Mouse (Mus musculus) midbrain, embryonic 14.5 days (tissue): ENCODE measurements around the gene Cass4. TPM values are rescaled to one million over a fixed set of nuclear protein-coding genes. Genes with fewer than 3 reads are reported as not detected.

Experiments used
- ATAC-seq: fragments of 200-750 bp; cut with Nextera tagmentation; 2 replicates; pipeline ENCODE4 v1.8.0; 2017; ENCODE audit warnings: moderate number of reproducible peaks, moderate library complexity; ENCODE audit not compliant: low FRiP score, low TSS enrichment
- DNase-seq: peaks from one replicate; pipeline ENCODE4 v3.0.0-alpha.2; 2015
- H3K27ac ChIP-seq: fragments of 300-500 bp; sonication (generic); replicated peaks from 2 replicates; pipeline ENCODE4 v1.5.1; 2014; ENCODE audit warnings: mild to moderate bottlenecking, low read depth, low read length, moderate library complexity
- H3K27me3 ChIP-seq: fragments of 300-500 bp; sonication (generic); 2 replicates; pipeline ENCODE4 v1.6.1; 2014; ENCODE audit warnings: low read length, control low read depth, mixed read lengths; ENCODE audit not compliant: control insufficient read depth, insufficient read depth
- H3K36me3 ChIP-seq: fragments of 300-500 bp; sonication (generic); 2 replicates; pipeline ENCODE4 v1.6.1; 2014; ENCODE audit warnings: low read length, control low read depth; ENCODE audit not compliant: control insufficient read depth, insufficient read depth
- H3K4me1 ChIP-seq: fragments of 300-500 bp; sonication (generic); 2 replicates; pipeline ENCODE4 v1.6.1; 2014; ENCODE audit warnings: mild to moderate bottlenecking, antibody characterized with exemption, low read length, control low read depth; ENCODE audit not compliant: control insufficient read depth, insufficient read depth
- H3K4me2 ChIP-seq: fragments of 300-500 bp; sonication (generic); 2 replicates; pipeline ENCODE4 v1.6.1; 2014; ENCODE audit warnings: mild to moderate bottlenecking, low read length, moderate library complexity
- H3K4me3 ChIP-seq: fragments of 300-500 bp; sonication (generic); replicated peaks from 2 replicates; pipeline ENCODE4 v1.5.1; 2014; ENCODE audit warnings: low read depth, low read length
- H3K9ac ChIP-seq: fragments of 300-500 bp; sonication (generic); replicated peaks from 2 replicates; pipeline ENCODE4 v1.6.1; 2014; ENCODE audit warnings: mild to moderate bottlenecking, low read length, moderate library complexity
- H3K9me3 ChIP-seq: fragments of 300-500 bp; sonication (generic); 2 replicates; pipeline ENCODE4 v1.6.1; 2016; ENCODE audit warnings: low read length, control low read depth, mixed read lengths; ENCODE audit not compliant: control insufficient read depth
- WGBS: fragments of 180-500 bp; shearing (Covaris S2); extraction: QIAGEN DNeasy Blood & Tissue Kit; methylation state at CpG from one replicate; pipeline ENCODE4 v1.1.7; 2014; 5-methylcytosine and 5-hydroxymethylcytosine counted together
- polyA plus RNA-seq: library from polyadenylated mRNA; unstranded; fragments of >200 nt; fragmentation: Nextera tagmentation; extraction: Ambion mirVana; gene quantifications from 2 replicates; pipeline ENCODE4 v1.2.1, GENCODE M21; 2014

Cass4 gene
- polyA plus RNA-seq, 1 experiment from 2014 or later, result 0.28 TPM

DNA sequence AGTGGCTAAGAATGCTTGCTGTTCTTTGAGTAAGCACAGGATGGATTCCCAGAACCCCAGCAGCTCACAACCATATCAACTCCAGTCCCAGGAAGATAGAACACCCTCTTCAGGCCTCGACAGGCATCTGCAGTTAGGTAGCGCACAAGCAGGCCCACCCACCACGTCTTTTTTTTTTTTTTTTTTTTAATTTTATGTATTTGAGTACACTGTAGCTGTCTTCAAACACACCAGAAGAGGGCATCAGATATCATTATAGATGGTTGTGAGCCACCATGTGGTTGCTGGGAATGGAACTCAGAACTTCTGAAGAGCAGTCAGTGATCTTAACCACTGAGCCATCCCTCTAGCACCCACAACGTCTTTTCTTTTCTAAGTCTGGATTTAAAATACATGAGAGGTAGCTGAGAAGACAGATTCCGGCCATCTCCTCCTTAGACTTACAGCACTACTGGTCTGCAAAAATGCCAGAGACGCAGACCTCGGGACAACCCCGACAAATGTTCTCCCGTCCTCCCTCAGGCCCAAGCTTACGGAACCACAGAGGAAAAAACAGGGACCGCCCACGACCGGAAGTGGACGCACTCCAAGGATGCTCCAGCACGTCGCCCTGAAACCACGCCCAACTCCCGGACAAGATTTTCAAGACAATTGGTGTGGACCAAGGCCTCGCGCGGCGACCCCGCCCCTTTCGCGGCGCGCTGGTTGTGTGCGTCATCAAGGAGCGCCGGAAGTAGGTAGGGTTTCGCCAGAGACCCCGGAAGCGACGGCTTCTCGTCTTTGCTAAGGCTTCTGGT lies 46.4 kb downstream of the Cass4 start, which contains the start of gene Rtf2:
TSS of gene Rtf2 (plus strand) at position 714 of the 797 bp plus-strand sequence.
- Histone ChIP-seq H3K4me1 (peaks cover 19% of the 10 kb centered on the region), H3K27me3 (no peaks in the 10 kb centered on the region), H3K9ac (peak within 1 kb of the TSS; percentile 65), H3K9me3 (no peaks in the 10 kb centered on the region), H3K36me3 (peaks cover 5% of the 10 kb centered on the region), H3K27ac (peak within 1 kb of the TSS; percentile 75), H3K4me3 (peak within 1 kb of the TSS; percentile 73), H3K4me2 (peak within 1 kb of the TSS; percentile 90)
- DNase-seq, result peak; percentile 99
- ATAC-seq, result peak; percentile 98
- 2% methylated on average over 35 of the region's 35 CpGs for WGBS

DNA sequence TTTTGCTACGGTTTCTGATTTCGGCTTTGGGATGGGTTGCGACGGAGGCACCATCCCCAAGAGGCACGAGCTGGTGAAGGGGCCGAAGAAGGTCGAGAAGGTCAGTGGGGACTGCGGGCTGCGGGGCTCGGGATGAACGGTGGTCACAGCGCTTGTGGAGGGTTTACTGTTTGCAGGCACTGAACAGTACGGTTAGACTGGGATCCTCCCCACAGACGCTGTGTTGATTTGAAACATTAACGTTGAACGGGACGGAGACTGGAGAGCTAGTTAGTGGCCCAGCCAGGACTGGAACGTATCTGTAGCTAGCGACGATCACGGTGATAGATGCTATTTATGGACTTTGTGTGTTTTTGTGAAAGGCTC lies 47.0 kb downstream of the Cass4 start:
- peaks cover 11% of the 10 kb centered on the region for H3K36me3 ChIP-seq
- H3K4me1 ChIP-seq, result peaks cover 19% of the 10 kb centered on the region
- H3K27me3 ChIP-seq, result no peaks in the 10 kb centered on the region
- H3K9me3 ChIP-seq, result no peaks in the 10 kb centered on the region
- peak overlapping the region; percentile 65 for H3K9ac ChIP-seq
- peak; percentile 68 for ATAC-seq
- 0 out of 2 replicates have a peak overlapping the region, but pooled peaks have one; percentile 20 for H3K27ac ChIP-seq
- peak overlapping the region; percentile 73 for H3K4me3 ChIP-seq
- peak overlapping the region; percentile 90 for H3K4me2 ChIP-seq
- under 1% methylated on average over 21 of the region's 21 CpGs for WGBS
- no peak for DNase-seq

DNA sequence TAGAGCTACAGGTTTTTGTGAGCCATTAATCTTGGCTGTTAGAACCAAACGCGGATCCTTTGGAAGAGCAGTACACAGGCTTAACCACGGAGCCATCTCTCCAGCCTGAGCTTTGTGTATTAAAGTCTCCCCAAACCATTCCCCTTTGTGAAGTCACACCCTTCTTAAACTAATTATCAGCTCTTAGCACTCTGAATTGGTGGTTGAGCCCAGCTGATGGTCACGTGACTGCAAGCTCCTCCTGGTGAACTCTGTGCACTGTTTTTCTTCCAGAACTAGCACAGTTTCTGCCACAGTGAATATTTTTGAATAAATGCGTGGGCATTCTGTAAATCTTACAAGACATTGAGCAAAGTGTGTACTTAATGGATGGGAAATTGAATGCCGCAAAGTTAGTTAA lies 47.6 kb downstream of the Cass4 start:
- no peak for DNase-seq

DNA sequence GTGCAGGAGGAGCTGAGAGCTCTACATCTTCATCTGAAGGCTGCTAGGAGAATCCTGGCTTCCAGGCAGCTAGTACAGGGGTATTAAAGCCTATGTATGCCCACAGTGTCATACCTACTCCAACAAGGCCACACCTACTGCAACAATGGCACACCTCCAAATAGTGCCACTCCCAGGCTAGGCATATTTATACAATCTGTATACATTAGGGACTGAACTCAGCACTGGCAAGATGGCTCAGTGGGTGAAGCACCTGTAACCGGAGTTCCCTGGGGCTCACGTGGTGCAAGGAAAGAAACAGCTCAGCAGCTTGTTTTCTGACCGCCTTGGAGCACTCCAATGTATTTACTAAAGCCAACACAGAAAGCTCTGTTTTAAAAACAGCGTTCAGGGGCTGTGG lies 52.0 kb downstream of the Cass4 start:
- ATAC-seq, result no peak
- Histone ChIP-seq H3K4me1 (peaks cover 15% of the 10 kb centered on the region), H3K27ac (no peak overlapping the region), H3K4me3 (no peak overlapping the region), H3K27me3 (no peaks in the 10 kb centered on the region), H3K9ac (no peak overlapping the region), H3K4me2 (no peak overlapping the region), H3K9me3 (no peaks in the 10 kb centered on the region), H3K36me3 (peaks cover 61% of the 10 kb centered on the region)
- 96% methylated on average over 4 of the region's 4 CpGs for WGBS
- no peak for DNase-seq

More for the DNA sequence above, 47.6 kb downstream of the Cass4 start:
- H3K9ac ChIP-seq, result peak overlapping the region; percentile 65
- no peaks in the 10 kb centered on the region for H3K9me3 ChIP-seq
- H3K4me2 ChIP-seq, result peak overlapping the region; percentile 90
- 33% methylated on average over 6 of the region's 6 CpGs for WGBS
- H3K4me3 ChIP-seq, result peak overlapping the region; percentile 73
- no peak overlapping the region for H3K27ac ChIP-seq
- no peak for ATAC-seq
- peaks cover 19% of the 10 kb centered on the region for H3K4me1 ChIP-seq
- no peaks in the 10 kb centered on the region for H3K27me3 ChIP-seq
- peaks cover 16% of the 10 kb centered on the region for H3K36me3 ChIP-seq

DNA sequence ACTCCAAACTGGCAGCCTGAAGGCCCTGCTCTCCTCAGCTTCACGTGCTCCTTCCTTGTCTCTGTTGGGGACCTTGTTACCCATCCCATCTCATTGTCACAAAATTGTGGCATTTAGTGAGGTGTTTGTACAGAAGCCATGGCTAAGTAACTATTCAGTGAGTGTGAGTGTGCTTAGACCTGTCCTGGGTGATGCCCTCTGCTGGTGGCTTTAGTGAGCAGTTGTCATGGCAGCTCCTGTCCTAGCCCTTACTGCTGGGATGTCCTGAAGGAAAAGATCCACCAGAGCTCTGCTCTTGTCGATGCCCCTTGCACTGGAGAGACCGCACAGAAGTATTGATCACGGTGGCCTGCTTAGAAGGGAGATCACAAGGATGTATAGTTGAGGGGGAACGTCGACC lies 53.7 kb downstream of the Cass4 start:
- Histone ChIP-seq H3K27me3 (no peaks in the 10 kb centered on the region), H3K4me1 (no peaks in the 10 kb centered on the region), H3K9me3 (no peaks in the 10 kb centered on the region), H3K4me2 (no peak overlapping the region), H3K36me3 (peaks cover 76% of the 10 kb centered on the region), H3K4me3 (no peak overlapping the region), H3K27ac (no peak overlapping the region), H3K9ac (no peak overlapping the region)
- 92% methylated on average over 6 of the region's 6 CpGs for WGBS
- peak; percentile 45 for DNase-seq
- no peak for ATAC-seq

DNA sequence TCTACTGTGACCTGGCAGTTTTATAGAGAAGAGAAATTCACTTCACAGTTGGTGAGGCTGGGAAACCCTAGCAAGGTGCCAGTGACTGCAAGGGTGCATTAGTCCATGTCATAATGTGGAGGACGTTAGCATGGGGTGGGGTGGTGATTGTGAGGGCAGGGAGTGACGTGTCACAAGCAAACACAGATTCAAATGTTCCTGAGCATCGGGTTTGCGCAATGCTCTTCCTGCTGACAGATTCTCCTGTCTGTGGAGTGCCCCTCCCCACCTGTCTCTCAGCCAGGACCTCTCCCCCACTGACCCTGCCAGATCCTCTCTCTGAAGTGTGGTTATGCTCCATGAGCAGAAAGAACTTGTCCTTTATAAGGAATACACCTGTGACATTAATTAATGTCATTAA lies 54.7 kb downstream of the Cass4 start:
- WGBS, result 95% methylated on average over 4 of the region's 4 CpGs
- ATAC-seq (no peak), DNase-seq (no peak)
- Histone ChIP-seq H3K4me2 (no peak overlapping the region), H3K9me3 (no peaks in the 10 kb centered on the region), H3K4me3 (no peak overlapping the region), H3K36me3 (peaks cover 86% of the 10 kb centered on the region), H3K27ac (no peak overlapping the region), H3K4me1 (no peaks in the 10 kb centered on the region), H3K27me3 (no peaks in the 10 kb centered on the region), H3K9ac (no peak overlapping the region)

DNA sequence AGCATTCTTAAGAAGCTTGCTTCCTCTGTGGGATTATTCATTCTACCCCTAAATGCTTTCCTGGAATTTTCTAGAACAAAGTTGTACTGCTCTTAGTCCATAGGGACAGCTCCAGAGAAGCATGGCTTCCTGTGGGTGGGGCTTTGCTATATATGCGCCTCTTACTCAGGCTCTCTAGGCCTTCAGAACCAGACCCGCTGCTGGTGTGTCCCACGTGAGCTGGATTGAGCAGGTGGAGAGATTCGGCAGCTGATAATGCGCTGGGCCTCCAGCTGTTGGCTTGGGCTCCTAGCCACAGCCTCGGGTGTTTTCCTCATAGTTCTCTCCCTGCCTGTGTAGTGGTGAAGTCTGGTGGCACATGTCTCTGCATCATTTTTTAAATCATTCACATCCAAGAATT lies 57.0 kb downstream of the Cass4 start:
- Histone ChIP-seq H3K4me1 (no peaks in the 10 kb centered on the region), H3K27ac (no peak overlapping the region), H3K9ac (no peak overlapping the region), H3K27me3 (no peaks in the 10 kb centered on the region), H3K36me3 (peaks cover 94% of the 10 kb centered on the region), H3K4me2 (no peak overlapping the region), H3K4me3 (no peak overlapping the region), H3K9me3 (no peaks in the 10 kb centered on the region)
- ATAC-seq, result no peak
- WGBS, result 92% methylated on average over 6 of the region's 6 CpGs
- DNase-seq, result no peak

DNA sequence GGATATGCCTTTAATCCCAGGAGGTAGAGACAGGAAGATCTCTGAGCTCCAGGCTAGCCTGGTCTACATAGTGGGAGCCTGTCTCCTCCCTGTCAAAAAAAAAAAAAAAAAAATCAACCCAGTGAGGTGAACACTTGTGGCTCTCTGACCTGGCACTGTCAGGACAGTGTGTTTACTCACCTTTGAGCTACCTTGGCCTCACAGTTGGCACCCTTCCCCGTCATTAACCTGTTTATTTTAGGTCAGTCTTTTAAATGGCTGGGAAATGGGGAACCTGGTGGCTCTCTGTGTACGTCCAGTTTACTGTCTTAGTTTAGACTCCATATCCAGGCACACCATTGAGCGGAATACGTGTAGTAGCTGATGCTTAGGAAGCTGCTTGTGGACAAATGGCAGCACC lies 58.4 kb downstream of the Cass4 start:
- ATAC-seq (no peak), DNase-seq (no peak)
- no peak overlapping the region for H3K4me2 ChIP-seq
- no peak overlapping the region for H3K4me3 ChIP-seq
- no peaks in the 10 kb centered on the region for H3K27me3 ChIP-seq
- 98% methylated on average over 4 of the region's 4 CpGs for WGBS
- H3K9ac ChIP-seq, result no peak overlapping the region
- no peaks in the 10 kb centered on the region for H3K4me1 ChIP-seq
- no peaks in the 10 kb centered on the region for H3K9me3 ChIP-seq
- no peak overlapping the region for H3K27ac ChIP-seq
- peaks cover 87% of the 10 kb centered on the region for H3K36me3 ChIP-seq

DNA sequence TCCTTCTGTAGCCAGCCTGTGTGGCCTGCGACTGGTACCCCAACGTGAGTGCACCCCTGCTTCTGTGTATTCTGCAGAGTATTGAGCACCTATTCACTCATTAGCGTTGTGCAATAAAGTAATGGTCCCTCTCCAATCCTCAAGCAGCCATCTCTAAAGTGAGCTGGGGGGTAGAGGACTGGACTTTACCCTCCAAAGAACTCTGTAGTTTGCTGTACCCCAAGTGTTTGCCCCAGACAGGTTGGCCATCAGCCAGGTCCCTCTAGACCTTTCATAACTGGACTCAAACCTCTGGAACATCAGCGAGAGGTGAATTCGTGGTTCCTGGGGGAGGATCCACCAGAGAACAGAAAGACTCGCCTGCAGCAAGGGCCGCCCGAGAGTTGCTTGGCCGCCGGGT lies 58.9 kb downstream of the Cass4 start:
- Histone ChIP-seq H3K36me3 (peaks cover 87% of the 10 kb centered on the region), H3K4me2 (no peak overlapping the region), H3K4me1 (no peaks in the 10 kb centered on the region), H3K9me3 (no peaks in the 10 kb centered on the region), H3K4me3 (no peak overlapping the region), H3K27me3 (no peaks in the 10 kb centered on the region), H3K27ac (no peak overlapping the region), H3K9ac (no peak overlapping the region)
- ATAC-seq, result no peak
- 95% methylated on average over 10 of the region's 10 CpGs for WGBS
- no peak for DNase-seq
